Mouse (Mus musculus): ENCODE measurements at regions not wholly inside any gene's neighbourhood (a gene's known extent, or its start where the extent isn't known, plus 50 kb on each side); places are given as distances from the start of the nearest gene placed in this dataset.
A peak's percentile ranks its signal among the peaks of the same experiment; 100 is the strongest.

DNA sequence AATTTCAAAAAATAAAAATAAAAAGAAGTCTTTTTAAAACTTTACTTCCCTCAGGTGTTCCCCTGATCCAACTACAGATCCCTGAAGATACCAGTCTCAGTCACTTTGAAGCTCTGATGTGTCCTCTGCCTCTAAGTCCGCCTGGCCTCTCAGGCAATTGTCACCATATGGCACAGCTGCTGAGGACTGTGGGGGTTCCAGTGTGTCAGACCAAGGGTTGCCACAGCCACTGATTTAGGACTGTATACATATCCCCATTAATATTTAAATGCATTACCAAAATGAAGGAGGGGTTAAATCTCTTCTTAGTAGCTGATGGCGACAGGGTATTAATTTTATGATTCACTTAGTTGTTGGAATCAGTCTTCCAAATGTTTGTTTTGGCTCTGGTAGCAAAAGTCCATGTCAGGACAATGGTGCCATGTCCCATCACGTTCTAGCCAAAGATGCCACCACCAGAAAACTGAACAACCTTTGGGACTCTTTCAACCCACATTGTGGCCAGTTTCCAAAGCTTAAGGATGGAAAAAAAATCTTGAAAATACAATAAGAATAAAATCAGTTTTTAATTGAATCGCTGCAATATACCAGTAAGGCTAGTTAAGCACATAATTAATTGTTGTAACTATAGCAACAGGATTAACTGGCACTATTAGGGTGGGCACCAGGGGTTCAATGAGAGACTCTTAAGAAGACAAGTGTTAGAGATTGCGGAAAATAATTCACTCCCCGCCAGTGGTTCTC lies 62.5 kb downstream of the Arrdc4 start:
- DNase-seq (ENCODE audit: low spot score in 2 of 2): no peak

DNA sequence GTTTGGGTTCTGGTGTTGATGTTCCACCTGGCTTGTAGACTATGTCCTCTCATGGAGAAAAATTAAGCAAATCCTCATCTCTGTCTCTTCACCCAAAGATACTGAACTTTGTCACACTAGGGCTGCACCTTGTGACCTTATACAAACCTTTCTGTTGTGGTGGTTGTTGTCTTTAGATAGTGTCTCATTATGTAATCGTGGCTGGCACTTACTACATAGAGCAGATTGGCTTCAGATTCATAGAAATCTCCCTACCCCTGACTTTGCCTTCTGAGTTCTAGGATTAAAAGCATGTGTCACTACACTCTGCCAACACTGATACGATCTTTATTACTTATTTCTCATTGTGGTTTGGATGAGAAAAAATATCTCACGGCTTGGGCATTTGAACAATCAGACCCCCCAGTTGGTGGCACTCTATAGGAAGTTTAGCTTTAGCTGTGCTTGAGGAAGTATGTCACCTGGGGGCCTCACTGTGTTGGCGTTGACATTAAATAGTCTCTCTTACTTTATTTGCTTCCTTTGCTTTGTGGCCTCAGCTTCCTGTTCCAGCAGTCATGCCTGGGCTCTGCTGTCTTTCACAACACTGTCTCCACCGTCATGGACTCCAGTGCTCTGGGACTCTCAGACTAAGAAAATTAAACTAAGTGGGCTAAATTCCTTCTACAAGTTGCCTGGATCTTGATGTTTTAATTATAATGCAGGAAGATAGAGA lies 66.0 kb downstream of the Arrdc4 start:
- DNase-seq (ENCODE audit: low spot score in 2 of 2): no peak

DNA sequence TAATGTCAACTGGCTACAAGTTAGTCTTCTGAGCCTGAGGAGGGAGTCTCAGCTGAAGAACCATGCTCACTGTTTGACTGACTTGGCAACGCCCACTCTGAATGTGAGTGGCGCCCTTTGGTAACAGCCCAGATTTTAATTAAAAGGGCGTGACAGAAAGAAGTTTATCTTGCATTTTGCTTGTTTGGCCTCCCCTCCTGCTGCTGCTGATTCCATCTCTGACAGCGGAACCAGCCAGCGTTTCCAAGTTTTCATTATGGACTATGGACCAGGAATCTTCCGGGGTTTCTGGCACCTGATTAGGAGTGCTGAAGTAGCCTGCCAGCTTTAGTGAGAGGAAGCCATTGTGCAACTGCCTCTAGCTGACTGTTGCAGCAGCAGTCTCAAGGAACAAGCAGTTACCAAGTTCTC lies 66.7 kb downstream of the Arrdc4 start:
- no peak for DNase-seq (ENCODE audit: low spot score in 2 of 2)

DNA sequence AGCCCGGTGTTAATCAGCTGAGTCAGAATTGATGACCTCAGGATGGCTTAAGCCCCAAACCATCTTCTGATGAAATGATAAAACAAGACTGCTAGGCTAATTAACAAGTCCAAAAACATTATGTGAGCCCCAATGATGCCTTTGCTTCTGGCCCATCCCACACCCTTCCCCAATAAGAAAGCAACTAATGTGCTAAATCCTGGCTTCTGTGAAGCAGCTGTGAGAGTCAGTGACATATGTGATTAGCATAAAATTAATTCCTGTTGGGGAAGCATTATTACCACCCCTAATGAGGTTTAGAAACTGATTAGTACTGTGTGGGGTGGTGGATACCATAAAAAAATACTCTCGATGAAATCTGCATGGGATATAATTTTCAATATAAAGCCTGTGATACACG lies 69.3 kb downstream of the Arrdc4 start:
- no peak for DNase-seq (ENCODE audit: low spot score in 2 of 2)

DNA sequence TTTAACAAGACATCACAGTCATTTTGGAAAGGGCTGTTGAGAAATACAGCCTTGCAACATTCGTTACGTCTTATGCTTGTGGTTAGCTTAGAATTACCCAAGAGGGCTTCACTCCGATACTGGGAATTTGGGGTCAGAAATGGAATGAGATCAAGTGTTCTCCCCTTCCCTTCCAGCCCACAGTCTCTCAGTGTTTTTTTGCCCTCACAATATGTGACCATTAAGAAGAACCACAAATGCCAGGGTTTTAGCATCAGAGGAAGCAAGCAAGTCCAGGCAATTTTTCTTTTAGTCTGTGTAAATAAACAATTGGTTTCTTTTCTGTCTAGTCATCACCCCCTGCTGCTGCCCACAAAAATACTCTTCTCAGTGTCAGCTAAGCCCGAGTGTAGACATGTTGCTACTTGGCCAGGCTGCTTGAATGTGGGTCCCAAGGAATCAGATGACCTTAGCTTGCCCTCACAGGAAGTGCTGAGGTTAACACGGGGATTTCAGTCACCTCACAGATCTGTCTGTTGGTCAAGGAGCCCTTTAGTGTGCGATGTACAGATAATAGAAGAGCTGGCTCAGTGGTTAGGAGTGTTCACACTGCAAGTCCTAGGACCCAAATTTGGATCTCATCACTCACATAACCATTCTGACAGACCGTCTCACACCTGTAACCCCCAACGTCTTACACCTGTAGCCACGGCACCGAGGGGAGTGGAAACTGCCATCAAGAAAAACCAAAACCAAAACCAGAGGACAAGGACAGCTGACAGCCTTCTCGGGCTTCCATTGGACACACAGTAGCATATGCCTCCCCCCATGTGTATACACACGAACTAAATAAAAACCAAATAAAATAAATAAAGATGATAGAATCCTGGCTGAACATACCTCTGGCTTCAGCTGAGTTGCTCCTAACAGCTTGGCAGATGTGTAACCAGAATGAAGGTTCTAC lies 81.0 kb downstream of the Arrdc4 start:
- DNase-seq (ENCODE audit: low spot score in 2 of 2): no peak

DNA sequence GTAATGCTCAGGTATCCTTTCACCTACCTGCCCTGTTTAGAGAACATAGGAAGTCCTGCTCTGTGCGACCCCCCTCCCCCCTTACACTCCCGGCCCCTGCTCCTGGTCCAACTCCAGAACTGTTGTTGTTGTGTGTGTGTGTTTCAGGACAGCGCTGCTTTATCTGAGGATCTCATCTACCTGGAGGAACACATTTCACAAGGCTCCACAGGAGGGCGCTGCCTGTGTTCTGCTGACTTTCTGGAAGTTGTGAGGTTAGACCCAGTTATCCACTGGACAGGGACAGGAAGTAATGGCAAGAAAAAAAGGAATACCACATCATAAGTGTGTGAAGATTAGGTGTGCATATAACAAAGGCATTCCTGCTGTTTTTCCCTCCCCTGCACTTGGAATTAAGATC lies 81.8 kb downstream of the Arrdc4 start:
- DNase-seq (ENCODE audit: low spot score in 2 of 2): no peak

DNA sequence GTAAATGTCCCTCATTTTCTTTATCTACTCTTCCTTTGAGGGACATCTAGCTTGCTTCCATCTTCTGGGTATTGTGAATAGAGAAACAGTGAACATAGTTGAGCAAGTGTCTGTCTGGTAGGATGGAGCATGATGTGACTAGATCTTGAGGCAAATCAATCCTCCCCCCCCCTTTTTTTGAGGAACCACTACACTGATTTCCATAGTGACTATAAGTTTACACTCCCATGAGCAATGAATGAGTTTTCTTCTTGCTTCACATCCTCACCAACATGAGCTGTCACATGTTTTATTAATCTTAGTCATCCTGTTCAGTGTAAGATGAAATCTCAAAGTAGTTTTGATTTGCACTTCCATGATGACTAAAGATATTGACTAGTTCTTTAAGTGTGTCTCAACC lies 92.7 kb downstream of the Arrdc4 start:
- no peak for DNase-seq (ENCODE audit: low spot score in 2 of 2)

DNA sequence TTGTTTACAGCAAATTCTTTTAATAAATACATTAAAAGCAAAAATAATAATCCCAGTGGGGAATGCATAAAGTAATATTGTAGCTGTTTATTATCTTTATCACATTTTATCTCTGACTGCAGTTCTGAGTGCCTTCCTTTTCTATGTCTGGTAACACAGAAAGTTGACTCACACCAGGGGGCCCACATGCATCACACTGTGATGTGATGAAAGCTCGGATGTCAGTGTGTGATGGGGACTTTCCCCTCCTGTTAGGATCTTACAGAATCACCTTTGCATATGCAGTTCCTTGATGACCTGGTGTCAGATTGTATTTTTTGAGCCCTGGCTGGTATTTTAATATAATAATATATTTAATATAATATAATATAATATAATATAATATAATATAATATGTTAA lies 95.5 kb downstream of the Arrdc4 start:
- DNase-seq (ENCODE audit: low spot score in 2 of 2): no peak

DNA sequence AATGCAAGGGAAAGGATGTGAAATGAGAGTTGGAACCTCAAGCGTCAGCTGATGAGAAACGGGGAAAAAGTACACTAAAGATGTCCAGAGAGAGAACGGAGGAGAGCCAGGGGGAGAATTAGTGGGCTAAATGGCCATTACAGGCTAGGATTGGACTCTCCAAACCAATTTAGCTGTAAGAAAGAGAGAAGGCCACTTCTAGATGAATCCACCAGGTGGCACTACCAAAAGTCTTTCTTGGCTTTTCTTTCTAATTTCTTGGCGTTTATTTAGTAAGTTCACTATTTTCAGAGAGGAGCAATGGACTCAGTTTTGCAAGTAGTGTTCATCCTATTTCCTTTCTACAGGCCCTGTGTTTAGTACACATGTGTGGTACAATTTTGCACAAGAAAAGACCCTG lies 97.6 kb downstream of the Arrdc4 start:
- DNase-seq (ENCODE audit: low spot score in 2 of 2): no peak

DNA sequence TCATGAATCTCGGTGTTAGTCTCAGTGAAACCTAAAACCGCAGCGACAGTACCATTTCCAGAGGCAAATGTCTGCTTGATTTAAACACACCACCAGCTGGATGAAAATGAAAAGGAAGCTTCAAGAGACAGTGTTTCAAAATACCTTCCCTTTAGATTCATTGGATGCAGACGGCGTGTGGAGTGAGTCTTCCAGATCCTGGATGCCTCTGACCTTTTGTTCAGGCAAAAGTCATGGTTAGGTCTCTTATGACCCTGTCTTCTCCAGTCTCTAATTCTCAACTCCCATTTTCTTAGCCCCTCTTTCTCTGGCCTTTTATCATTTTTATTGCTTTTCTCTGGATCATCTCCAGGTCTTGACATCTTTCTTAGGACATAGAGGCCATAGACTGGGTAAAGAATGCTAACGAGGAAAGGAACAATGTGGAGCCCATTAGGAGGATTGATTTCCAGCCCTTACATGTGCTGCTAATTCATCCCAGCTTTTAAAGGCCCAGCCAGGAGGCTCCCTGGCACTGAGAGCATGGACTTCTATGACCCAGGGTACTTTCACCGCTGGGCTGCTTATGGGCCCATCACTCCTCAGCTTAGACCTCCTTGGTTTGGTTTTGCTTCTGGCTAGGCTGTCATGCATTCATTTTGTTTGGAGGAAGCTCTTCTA lies 111.4 kb downstream of the Arrdc4 start:
- no peak for DNase-seq (ENCODE audit: low spot score in 2 of 2)

DNA sequence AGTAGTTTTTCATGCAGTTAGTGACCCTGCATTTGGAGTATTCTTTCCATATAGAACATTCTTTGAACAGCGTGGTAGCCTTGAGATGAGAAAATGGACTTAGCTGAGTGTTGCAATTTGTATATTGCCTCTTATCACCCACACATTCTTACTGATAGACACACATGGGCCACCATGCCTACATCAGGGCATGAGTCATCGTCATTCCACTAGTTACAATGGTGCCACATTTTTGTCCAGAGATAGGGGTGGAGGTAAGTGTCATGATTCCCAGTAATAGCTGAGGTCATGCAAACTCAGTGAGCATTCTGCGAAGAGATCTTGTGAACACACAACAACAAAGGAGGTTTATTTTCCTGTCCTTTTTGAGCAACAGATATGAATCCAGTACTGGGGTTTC lies 128.0 kb downstream of the Arrdc4 start:
- DNase-seq (ENCODE audit: low spot score in 2 of 2): no peak

DNA sequence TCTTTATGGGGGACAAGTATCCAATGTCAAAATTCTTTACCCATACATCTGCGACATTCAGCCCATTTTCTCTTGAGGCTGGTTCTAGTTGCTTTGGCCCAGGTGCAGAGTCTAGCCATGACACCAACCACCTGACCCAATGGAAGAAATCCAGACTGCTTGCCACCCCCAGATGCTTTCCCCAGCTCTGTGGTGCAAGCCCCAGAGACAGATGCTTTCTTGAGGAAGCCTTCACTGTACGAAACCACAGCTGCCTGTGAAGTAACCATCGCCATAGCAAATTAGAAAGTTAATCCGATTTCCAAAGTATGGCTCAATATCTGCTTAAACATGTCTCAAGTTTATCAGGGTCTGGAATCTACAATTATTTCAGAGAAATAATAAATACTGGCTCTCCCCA lies 138.5 kb downstream of the Arrdc4 start:
- no peak for DNase-seq (ENCODE audit: low spot score in 2 of 2)

DNA sequence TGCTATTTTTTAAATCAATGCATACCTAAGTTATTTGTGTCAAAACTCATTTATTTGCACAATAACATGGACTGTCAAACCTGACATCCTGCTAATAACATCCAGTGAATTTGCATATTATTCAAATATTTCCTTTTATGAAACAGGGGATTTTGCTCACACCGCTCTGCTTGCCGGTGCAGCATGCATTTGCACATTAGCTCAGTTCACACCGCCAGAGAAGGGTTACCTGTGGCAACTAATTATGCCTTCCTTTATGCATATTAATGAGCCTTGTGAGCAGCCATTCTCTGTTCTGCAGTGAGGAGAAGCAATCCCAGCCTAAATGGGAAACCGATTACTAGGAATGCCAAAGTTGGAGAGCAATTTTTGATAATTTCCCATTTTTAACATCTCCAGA lies 141.9 kb downstream of the Arrdc4 start:
- DNase-seq (ENCODE audit: low spot score in 2 of 2): no peak

DNA sequence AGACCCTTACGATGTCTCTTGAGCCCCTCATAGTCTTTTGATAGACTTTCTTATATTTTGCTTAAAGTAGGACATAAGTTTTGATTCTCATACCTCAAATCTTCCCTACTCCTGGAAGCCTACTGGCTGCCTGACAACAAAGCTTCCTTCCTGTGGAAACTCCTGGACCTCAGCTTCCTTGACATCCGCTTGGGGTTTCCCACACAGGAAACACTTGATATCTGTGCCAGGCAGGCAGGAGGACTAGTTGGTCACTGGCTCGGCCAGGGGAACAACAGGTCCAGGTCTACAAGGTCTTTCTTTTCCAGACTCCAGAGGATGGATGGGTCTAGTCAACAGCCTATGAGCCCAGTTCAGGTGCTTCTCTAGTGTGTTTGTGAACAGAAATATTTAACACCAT lies 142.8 kb downstream of the Arrdc4 start:
- no peak for DNase-seq (ENCODE audit: low spot score in 2 of 2)

DNA sequence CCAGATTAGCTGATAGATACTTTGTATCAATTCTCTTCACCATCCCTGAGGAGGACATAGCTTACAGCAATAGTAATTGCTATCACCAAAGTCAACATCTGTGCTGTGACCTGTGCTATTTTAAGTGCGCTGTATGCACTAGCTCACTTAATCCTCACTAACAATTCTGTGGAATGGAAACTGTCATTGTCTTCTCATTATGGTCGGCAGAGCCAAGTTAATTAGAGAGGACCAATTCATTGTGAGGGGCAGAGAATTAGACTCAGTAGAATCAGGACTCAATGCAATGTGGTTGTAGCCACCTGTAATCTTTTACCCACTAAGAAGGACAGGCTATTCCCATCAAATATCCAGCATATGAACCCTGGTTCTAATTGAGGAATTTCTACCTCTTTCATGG lies 145.3 kb downstream of the Arrdc4 start:
- DNase-seq (ENCODE audit: low spot score in 2 of 2): no peak

DNA sequence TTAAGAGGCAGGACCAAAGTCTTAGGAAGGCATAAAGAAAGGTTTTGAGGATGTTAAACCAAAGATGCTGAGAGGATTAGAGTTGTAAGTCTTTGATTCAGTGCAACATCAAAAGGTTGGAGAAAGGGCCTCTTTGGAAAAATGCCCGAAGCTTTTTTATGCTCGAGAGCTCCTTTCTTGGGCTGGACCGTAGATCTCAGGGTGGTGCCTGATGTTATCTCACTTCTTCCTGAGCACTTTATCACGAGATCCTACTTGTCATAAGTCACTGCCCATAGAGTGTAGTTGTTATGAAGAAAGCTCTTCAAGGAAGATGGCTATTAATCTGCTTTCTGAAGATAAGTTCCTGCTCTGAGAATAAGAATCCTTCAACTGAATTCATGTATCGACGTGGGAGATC lies 147.0 kb downstream of the Arrdc4 start:
- no peak for DNase-seq (ENCODE audit: low spot score in 2 of 2)

DNA sequence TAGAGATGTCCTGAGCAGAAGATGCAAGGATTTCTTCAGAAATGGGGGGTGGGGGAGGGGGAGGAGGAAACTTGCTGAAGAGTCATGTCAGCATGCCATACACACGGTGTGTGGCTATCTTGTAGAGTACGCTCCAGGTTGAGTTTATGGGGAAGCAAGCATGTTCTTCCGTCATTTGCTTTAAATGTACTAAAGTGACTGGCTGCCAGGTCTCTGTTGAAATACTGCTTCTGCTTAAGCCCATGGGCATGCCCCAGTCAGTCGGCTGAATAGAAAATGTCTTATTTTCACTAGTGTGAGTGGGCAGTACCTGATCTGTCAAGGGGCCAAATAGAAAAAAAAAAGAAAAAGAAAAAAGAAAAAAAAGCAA lies 155.0 kb downstream of the Arrdc4 start:
- DNase-seq (ENCODE audit: low spot score in 2 of 2): no peak

DNA sequence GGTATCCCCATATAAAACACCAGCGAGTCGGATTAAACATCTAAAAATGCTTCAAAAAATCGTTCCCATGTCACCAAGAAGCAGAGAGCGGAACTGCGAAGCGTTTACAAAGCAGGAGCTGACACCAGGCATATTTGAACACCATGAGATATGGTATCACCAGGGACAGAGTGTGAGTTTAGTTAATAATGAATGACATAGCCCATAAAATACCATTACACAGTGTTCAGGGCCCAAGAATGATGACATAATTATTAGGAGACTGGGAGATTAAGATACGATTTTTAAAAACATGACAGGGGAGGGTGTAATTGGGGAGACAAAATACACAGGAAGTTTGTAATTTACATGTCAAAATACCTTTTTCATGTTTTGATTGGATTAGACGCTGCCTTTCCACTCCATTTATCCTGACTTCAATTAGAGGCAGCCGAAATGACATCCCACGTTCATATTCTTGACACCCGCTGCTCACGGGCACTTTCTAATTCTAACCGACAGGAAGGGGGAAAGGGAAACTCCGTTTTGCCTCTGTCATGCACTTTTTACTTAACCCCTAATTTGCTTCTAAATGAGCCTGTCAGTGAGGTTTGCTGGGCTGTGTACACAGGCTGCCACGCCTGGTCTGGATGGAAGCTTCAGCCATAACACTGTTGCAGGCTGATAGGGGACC lies 155.6 kb downstream of the Arrdc4 start:
- DNase-seq (ENCODE audit: low spot score in 2 of 2): no peak

DNA sequence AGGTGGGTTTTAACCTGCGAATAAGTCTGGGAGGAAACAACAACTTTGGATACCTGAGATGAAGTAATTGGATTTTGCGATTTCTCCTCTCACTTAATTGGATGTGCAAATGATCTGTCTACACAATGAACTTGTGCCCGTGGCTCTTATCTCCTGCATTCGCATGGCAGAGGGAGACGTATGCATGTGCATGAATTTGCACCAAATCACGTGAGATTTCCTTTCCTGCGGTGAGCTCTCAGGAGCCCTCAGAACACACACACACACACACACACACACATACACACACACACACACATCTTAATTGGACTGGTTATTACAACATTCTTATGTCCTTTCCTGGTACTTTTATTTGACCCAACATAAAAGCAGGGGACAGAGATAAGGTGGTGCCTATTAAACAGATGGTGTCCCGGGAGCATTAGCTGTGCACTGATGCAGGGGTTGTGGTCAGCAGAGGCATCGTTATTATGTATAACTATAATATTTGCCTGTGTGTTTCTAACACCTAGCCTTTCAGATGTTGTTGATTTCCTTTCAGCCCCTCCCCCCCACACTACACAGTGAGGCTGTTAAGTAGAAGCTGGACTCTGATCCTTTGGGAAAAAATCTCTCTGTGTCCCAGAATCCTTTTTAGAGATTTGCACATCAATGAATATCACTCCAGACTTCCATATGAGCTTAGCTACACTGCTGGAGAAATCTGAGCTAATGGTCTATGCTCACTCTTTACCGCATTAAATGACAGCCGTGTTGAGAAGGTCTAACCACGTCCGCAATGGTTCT lies 166.3 kb downstream of the Arrdc4 start:
- no peak for DNase-seq (ENCODE audit: low spot score in 2 of 2)

DNA sequence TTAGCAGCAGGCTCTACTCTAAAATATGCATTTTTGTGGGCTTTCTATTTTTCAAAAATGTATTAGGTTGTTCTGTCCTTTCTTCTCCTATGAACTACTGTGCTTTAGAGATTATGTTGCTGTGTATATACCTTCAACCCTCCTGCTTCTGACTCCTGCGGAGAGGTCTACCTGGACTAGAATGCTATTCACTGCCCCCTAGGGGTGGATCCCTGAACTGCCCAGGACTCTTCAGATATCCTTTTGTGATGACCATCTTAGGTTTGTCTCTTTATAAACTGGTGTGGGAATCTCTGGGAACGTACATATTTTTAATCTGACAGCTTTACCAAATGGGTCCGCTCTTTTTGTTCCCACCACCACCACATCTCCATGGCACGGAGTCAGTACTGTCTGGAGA lies 168.4 kb downstream of the Arrdc4 start:
- peak; percentile 6 to 17 for DNase-seq (ENCODE audit: low spot score in 2 of 2)

DNA sequence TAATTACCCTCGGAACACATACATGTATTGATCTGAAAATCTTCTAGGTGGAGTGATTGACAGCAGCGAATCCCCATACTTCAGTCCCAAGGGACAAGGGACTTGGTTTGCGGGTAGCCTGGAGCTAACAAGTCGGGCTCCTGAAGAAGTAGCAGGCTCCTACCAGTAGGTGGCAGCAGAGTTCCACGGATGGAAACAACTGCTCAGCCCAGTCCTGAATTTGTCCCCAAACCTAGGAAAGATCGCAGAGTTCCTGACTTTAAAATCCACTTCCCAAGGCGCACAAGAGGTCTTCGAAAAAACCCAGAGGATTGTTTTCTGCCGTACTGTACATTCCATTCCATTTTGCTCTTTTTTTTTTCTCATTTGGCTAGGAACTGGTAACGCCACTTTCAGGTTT lies 169.4 kb downstream of the Arrdc4 start:
- peak; percentile 64 to 68 for DNase-seq (ENCODE audit: low spot score in 2 of 2)
